Mouse (Mus musculus): ENCODE results near the gene Gm7876. TPM values are rescaled to one million over a fixed set of nuclear protein-coding genes. Genes with fewer than 3 reads are reported as not detected.
"Not testable (repeated sequence)": the region's sequence is repeated elsewhere in the genome, so short reads cannot be mapped to it uniquely, and the experiment has no call there.

Gm7876 gene
- not detected in 2 replicates for total RNA-seq (2014; rRNA removed)
- not detected in 2 replicates for polyA plus RNA-seq (2015; fragmentation: Nextera tagmentation; extraction: Ambion mirVana)

GRCm38 (mm10) chr14:4708938-4709337 lies at the start of gene Gm7876:
Gene Gm7876 (plus strand): TSS chr14:4709238.
- not testable (repeated sequence) for H3K4me1 ChIP-seq (ENCODE audit: insufficient read depth); H3K27me3 ChIP-seq (ENCODE audit: insufficient read depth, low read length); H3K9ac ChIP-seq; H3K4me3 ChIP-seq (ENCODE audit: low read depth, low read length); H3K36me3 ChIP-seq (ENCODE audit: insufficient read depth); ATAC-seq; H3K4me2 ChIP-seq (ENCODE audit: low read depth); DNase-seq; H3K27ac ChIP-seq (ENCODE audit: low read depth, low read length); H3K9me3 ChIP-seq (ENCODE audit: low read length)
- WGBS, result 84% methylated on average over 1 of the region's 2 CpGs

- not testable (repeated sequence) for H3K36me3 ChIP-seq (ENCODE audit: insufficient read depth); H3K4me1 ChIP-seq (ENCODE audit: insufficient read depth); H3K27ac ChIP-seq (ENCODE audit: low read depth, low read length); H3K4me2 ChIP-seq (ENCODE audit: low read depth); H3K9me3 ChIP-seq (ENCODE audit: low read length); DNase-seq; H3K9ac ChIP-seq; H3K27me3 ChIP-seq (ENCODE audit: insufficient read depth, low read length); H3K4me3 ChIP-seq (ENCODE audit: low read depth, low read length); ATAC-seq
- no CpG with 5 or more reads among the region's 2 CpGs for WGBS
Measured at GRCm38 (mm10) chr14:4663892-4664291, 45.1 kb upstream of the Gm7876 start, which contains the start of gene Gm3239. Gene Gm3239 (plus strand): TSS chr14:4664192.

- ATAC-seq; H3K27ac ChIP-seq (ENCODE audit: low read depth, low read length); H3K4me1 ChIP-seq (ENCODE audit: insufficient read depth); H3K27me3 ChIP-seq (ENCODE audit: insufficient read depth, low read length); H3K36me3 ChIP-seq (ENCODE audit: insufficient read depth); H3K9me3 ChIP-seq (ENCODE audit: low read length): not testable (repeated sequence)
- Histone ChIP-seq H3K9ac (peak within 1 kb of the TSS; percentile 33; the same call in 1 of the 2 replicates), H3K4me3 (ENCODE audit: low read depth, low read length) (peak within 1 kb of the TSS; percentile 25), H3K4me2 (ENCODE audit: low read depth) (peak within 1 kb of the TSS; percentile 44)
- DNase-seq, result peak; percentile 1
- 3% methylated on average over 11 of the region's 47 CpGs for WGBS
Measured at GRCm38 (mm10) chr14:4726038-4726880, 17.2 kb downstream of the Gm7876 start, which contains the start of gene Gm3252. Gene Gm3252 (plus strand): TSS chr14:4726775.

Other genes with a start within 250 kb of the Gm7876 start
- gene Gm3182, start 227.5 kb upstream of the Gm7876 start, total RNA-seq (2014; rRNA removed), result not detected in 2 replicates
- gene Gm3182, start 227.5 kb upstream of the Gm7876 start, polyA plus RNA-seq (2015; fragmentation: Nextera tagmentation; extraction: Ambion mirVana), result not detected in 2 replicates
- gene Gm3047, start 153.8 kb upstream of the Gm7876 start, total RNA-seq (2014; rRNA removed), result not detected in 2 replicates
- not detected in 2 replicates for gene Gm3047, start 153.8 kb upstream of the Gm7876 start, polyA plus RNA-seq (2015; fragmentation: Nextera tagmentation; extraction: Ambion mirVana)
- not detected in 2 replicates for gene Gm8159, start 76.9 kb upstream of the Gm7876 start, total RNA-seq (2014; rRNA removed)
- gene Gm8159, start 76.9 kb upstream of the Gm7876 start, polyA plus RNA-seq (2015; fragmentation: Nextera tagmentation; extraction: Ambion mirVana), result not detected in 2 replicates
- 1.9 and 3.0 TPM in 2 replicates for gene Gm3239, start 45.0 kb upstream of the Gm7876 start, total RNA-seq (2014; rRNA removed)
- gene Gm3239, start 45.0 kb upstream of the Gm7876 start, polyA plus RNA-seq (2015; fragmentation: Nextera tagmentation; extraction: Ambion mirVana), result 0.50 and 1.4 TPM in 2 replicates
- gene Gm3252, start 17.5 kb downstream of the Gm7876 start, total RNA-seq (2014; rRNA removed), result 4.8 and 5.0 TPM in 2 replicates
- 3.5 and 3.8 TPM in 2 replicates for gene Gm3252, start 17.5 kb downstream of the Gm7876 start, polyA plus RNA-seq (2015; fragmentation: Nextera tagmentation; extraction: Ambion mirVana)
- gene Gm9602, start 67.1 kb downstream of the Gm7876 start, total RNA-seq (2014; rRNA removed), result not detected in 2 replicates
- gene Gm9602, start 67.1 kb downstream of the Gm7876 start, polyA plus RNA-seq (2015; fragmentation: Nextera tagmentation; extraction: Ambion mirVana), result not detected in 2 replicates
- gene Gm3269, start 128.9 kb downstream of the Gm7876 start, total RNA-seq (2014; rRNA removed), result not detected in 2 replicates
- gene Gm3269, start 128.9 kb downstream of the Gm7876 start, polyA plus RNA-seq (2015; fragmentation: Nextera tagmentation; extraction: Ambion mirVana), result not detected in 2 replicates
- gene Gm3264, start 146.3 kb downstream of the Gm7876 start, total RNA-seq (2014; rRNA removed), result 2.2 and 6.8 TPM in 2 replicates
- 4.2 and 4.6 TPM in 2 replicates for gene Gm3264, start 146.3 kb downstream of the Gm7876 start, polyA plus RNA-seq (2015; fragmentation: Nextera tagmentation; extraction: Ambion mirVana)
- gene Gm3278, start 183.2 kb downstream of the Gm7876 start, total RNA-seq (2014; rRNA removed), result 0.15 and 0.33 TPM in 2 replicates
- gene Gm3278, start 183.2 kb downstream of the Gm7876 start, polyA plus RNA-seq (2015; fragmentation: Nextera tagmentation; extraction: Ambion mirVana), result 0.16 and 0.20 TPM in 2 replicates

Data from forebrain, postnatal 0 days (tissue).